Comparison of ENCODE assay signal across 13 mouse cellular contexts in the genomic region with DNA sequence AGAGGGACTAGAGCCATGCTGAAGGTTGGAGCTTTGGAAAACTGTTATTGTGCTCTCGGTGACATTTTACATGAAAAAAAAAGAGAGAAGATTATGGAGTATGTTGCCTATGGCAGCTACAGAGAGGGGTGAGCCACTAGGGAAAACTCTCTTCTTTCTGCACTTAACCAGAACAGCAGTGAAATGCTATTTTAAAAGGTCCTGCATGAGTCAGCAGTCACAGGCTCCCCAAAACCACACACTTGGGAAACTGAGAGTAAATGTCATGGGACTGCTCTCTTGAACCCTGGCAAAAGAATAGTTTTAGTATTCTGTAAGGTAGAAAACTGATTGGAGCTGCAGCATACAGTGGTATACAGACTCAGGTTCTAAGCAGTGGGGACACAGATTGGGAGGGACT.
"Had no signal": no experiment of that assay in that cellular context is flagged by ENCODE, and none has a peak within 500 bp of the region (broad histone marks: within the 10 kb centered on the region; RNA-seq: fewer than 3 reads in every experiment).

No protein-coding gene starts in this region.

- DNase-seq: gastrocnemius, adult 2 months; gastrocnemius, postnatal 10 days; gastrocnemius, postnatal 25 days; heart, adult 18-20 months; heart, postnatal 10 days; heart, postnatal 4 days; kidney, adult 18-20 months; kidney, adult 8-10 months; kidney, postnatal 10 days; kidney, postnatal 25 days; kidney, postnatal 4 days; layer of hippocampus, postnatal 36 days; left cerebral cortex, postnatal 4 days had no signal
